Comparison of ENCODE assay signal across 8 mouse cellular contexts in genomic region chr3:136905577-136905976, GRCm38 (mm10).
DNase-seq lines count a peak whose midpoint lies in the region; ATAC-seq and TF ChIP-seq lines count a peak whose summit lies in the region.

No protein-coding gene starts in this region.

- H3K79me2 ChIP-seq in heart, adult 2 months (replicated peaks; ENCODE audit: control insufficient read depth, insufficient read depth, low read length): no peaks in the 10 kb centered on the region

- peak; percentile 67 for TF ChIP-seq CTCF in heart, adult 2 months (IDR thresholded peaks at IDR 0.05)

- TF ChIP-seq POLR2A in heart, adult 2 months (IDR thresholded peaks at IDR 0.05; ENCODE audit: insufficient read depth, low read depth, low read length): no peak

- 91% methylated on average over 1 of the region's 1 CpGs for WGBS in heart, adult 2 months
- 55% methylated on average over 1 of the region's 1 CpGs for WGBS in embryonic facial prominence, embryonic 10.5 days

- H3K27ac ChIP-seq in heart, adult 2 months: no peak overlapping the region
- no peak overlapping the region for H3K27ac ChIP-seq in embryonic facial prominence, embryonic 10.5 days (replicated peaks)

- H3K4me3 ChIP-seq in heart, adult 2 months: no peak overlapping the region
- H3K4me3 ChIP-seq in embryonic facial prominence, embryonic 10.5 days: no peak overlapping the region

- intact Hi-C loops in heart, adult 2 months (cut with DNase I): no loop called here

- H3K4me1 ChIP-seq in heart, adult 2 months (ENCODE audit: control insufficient read depth, insufficient read depth, low read length): no peaks in the 10 kb centered on the region
- H3K4me1 ChIP-seq in embryonic facial prominence, embryonic 10.5 days: peaks cover 15% of the 10 kb centered on the region

- H3K9ac ChIP-seq in heart, adult 2 months (ENCODE audit: low read depth, low read length): no peak overlapping the region

- no peak for DNase-seq in heart, adult 2 months
- DNase-seq in heart, adult 9 months (ENCODE audit: low spot score in 2 of 2): no peak
- DNase-seq in B cell, adult 2 months: peak; percentile 32 to 46
- DNase-seq in R1 (ENCODE audit: low read depth, low spot score): peak; percentile 22
- peak; percentile 37 for DNase-seq in lung, postnatal 10 days
- DNase-seq in embryonic facial prominence, embryonic 10.5 days (ENCODE audit: low spot score): no peak
- DNase-seq in ovary, postnatal 36 days (ENCODE audit: low spot score): no peak

- H3K36me3 ChIP-seq in heart, adult 2 months (ENCODE audit: control insufficient read depth, insufficient read depth, low read length): peaks cover 2% of the 10 kb centered on the region; the same call in 1 of the 2 replicates
- H3K36me3 ChIP-seq in embryonic facial prominence, embryonic 10.5 days (replicated peaks): peaks cover 13% of the 10 kb centered on the region; the same call in 1 of the 2 replicates

- no peak for ATAC-seq in frontal cortex, adult (ENCODE audit: low TSS enrichment)

- H3K27me3 ChIP-seq in heart, adult 2 months (ENCODE audit: control insufficient read depth, insufficient read depth, low read length): no peaks in the 10 kb centered on the region
- H3K27me3 ChIP-seq in embryonic facial prominence, embryonic 10.5 days (replicated peaks; ENCODE audit: low read depth, poor library complexity, severe bottlenecking): no peaks in the 10 kb centered on the region

- H3K9me3 ChIP-seq in embryonic facial prominence, embryonic 10.5 days: no peaks in the 10 kb centered on the region

- no peak for TF ChIP-seq EP300 in heart, adult 2 months (IDR thresholded peaks at IDR 0.05; ENCODE audit: insufficient read depth, low read depth, low read length)

Comparison
In these comparisons a context has a peak if more than half of its experiments do, and no peak if none do; other contexts are left out.
1. DNase-seq: peak in B cell, adult 2 months (2 of 2), R1 (single experiment) and lung, postnatal 10 days (single experiment); none in heart, adult 2 months (0 of 2), heart, adult 9 months (0 of 2), embryonic facial prominence, embryonic 10.5 days (single experiment) and ovary, postnatal 36 days (single experiment).